Mouse (Mus musculus) frontal cortex, adult 2 months (tissue): Measurements from ENCODE around the gene Agtpbp1. TPM values are rescaled to one million over a fixed set of nuclear protein-coding genes. Genes with fewer than 3 reads are reported as not detected.
"Not testable (repeated sequence)": the region's sequence is repeated elsewhere in the genome, so short reads cannot be mapped to it uniquely, and the experiment has no call there.

Experiments
- DNase-seq, 2 experiments: peaks; one replicate each; pipeline ENCODE4 v3.0.0; 2022; ENCODE audit warnings: low spot score in 1 of 2; ENCODE audit errors: extremely low spot score in 1 of 2
- polyA plus RNA-seq: library from polyadenylated mRNA; depleted of rRNA; stranded (reverse); fragments of >200 nt; gene quantifications from 2 replicates; pipeline ENCODE4 v1.2.3, GENCODE M21; 2012; rRNA removed

The Agtpbp1 gene
- polyA plus RNA-seq, result 80.0 and 82.7 TPM in 2 replicates

GRCm38 (mm10) chr13:59584947-59585647, at the start of gene Agtpbp1, which contains the start of gene Naa35:
Gene Agtpbp1, minus strand, starts transcription at chr13:59585227.
Gene Naa35, plus strand, starts transcription at chr13:59585259.
- peak; percentile 98 to 100 for DNase-seq

- no peak for DNase-seq
Measured at GRCm38 (mm10) chr13:59634637-59635036, 49.6 kb upstream of the Agtpbp1 start.

DNA sequence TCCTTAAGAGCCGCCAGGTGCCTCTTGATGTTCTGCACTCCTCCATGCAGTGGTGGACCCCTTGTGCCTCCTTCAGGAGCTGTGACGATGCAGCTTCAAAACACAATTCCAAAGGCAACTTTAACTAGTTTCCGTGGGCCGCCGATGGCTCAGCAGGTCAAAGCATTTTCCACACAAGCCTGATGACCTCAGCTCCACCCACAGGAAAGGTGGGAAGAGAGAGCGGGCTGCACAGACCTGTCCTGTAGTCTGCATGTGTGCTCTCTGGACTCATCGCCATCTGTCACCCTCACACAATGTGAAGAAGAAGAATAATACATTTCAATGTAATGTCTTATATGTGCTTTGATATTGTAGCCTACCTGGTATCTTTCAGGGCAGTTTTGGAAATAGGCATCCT, 41.7 kb upstream of the Agtpbp1 start:
- no peak for DNase-seq

DNA sequence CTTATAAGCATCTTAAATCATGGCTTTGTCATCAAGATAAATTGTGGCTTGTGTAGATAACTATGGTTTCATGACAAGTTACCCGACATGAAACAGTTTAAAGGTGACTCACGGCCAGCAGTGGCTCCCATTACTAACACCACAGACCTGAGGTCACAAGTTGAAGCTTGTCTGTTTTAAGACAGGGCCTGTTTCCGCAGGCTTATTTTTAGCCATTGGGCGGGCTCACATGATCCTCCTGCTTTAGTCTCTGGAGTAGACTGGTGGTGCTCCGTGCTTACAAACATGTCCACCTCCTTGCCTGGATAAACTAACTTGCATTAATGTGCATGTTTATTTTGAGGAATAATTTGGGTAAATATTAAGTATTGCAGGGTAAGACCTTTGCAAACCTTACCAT, 39.9 kb upstream of the Agtpbp1 start:
- no peak for DNase-seq

DNA sequence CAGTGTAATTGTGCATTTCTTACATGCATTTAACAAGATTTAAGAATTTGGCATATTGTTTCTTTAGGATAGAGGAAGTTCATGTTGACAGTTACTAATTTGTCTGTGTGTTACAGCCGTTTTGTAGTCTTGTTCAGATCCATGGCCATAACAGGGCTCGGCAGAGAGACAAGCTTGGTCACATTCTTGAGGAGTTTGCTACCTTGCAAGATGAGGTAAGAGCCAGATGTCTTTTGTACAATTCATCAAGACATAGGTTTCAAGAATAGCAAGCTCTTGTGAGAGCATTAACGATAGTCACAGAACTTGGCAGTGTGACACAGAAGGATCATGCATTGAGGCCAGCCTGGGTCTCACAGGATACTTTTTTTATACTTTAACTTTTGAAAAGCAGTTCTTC, 39.4 kb upstream of the Agtpbp1 start:
- no peak for DNase-seq

DNA sequence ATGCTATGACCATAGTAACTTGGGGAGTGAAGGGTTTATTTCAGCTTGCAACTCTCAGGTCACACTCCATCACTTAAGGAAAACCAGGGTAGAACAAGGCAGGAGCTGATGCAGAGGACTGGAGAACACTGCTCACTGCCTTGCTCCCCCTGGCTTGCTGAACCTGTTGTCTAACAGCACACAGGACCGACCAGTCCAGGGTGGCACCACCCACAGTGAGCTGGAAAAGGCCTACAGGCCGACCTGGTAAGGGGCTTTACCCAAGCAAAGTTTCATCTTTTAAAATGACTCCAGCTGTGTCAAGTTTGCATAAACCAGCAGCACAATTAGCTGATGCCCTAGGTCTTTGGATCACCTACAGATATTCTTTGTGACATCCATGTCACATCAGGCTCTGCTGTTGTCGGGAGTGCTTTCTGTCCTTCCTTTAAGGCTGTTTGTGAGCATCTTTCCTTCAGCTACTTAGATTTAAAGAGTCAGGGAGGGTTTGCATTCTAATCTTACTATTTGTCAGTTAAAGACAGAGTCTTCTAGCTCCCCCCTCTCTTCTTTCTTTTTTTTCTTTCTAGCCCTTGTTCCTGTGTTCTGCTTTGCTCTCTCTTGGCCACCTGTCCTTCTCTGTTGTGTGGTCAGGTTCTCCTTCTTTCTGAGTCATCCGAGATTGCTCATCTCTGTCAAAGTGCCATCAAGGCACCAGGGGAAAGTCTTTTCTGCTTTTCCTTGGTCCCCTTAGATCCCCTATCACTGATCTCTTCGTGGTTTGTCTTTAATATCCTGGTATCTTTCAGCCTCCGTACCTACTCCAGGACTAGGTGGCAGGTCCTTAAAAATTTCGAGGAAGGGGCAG, 36.8 kb upstream of the Agtpbp1 start:
- no peak for DNase-seq

GRCm38 (mm10) chr13:59618463-59618862, 33.4 kb upstream of the Agtpbp1 start:
- no peak for DNase-seq

DNA sequence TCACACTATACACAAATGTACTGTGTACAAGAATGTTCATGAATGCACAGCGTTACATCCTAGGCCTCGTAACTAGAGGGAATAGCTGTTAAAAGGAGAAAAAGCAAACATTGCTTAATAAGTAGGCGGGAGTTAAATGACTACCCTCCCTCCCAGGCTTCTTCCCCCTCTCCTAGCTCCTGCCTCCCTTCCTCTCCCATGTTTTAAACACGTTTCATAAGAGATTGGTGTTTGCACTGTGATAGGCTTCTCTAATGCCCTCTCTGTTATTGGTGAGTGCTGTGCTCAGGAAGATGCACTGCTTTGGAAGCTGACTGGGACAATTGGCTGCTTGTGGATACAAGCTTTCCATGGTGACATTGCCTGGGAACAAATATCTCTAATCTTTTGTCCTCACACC, 30.5 kb upstream of the Agtpbp1 start:
- DNase-seq, result no peak

DNA sequence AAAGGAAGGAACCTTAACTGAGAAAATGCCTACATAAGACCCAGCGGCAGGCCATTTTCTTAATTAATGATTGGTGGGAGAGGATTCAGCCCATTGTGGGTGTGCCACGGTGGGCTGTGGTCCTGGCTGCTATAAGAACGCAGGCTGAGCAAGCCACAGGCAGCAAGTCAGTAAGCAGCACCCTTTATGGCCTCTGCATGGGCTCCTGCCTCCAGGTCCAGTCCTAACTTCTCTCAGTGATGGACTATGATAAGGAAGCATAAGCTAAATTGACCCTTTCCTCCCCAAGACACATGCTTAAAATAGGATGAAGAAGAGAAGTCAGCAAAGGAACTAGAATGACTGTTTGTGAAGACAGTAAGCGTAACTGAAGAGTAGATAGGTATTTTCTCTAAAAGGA, 30.1 kb upstream of the Agtpbp1 start:
- DNase-seq, result no peak

DNA sequence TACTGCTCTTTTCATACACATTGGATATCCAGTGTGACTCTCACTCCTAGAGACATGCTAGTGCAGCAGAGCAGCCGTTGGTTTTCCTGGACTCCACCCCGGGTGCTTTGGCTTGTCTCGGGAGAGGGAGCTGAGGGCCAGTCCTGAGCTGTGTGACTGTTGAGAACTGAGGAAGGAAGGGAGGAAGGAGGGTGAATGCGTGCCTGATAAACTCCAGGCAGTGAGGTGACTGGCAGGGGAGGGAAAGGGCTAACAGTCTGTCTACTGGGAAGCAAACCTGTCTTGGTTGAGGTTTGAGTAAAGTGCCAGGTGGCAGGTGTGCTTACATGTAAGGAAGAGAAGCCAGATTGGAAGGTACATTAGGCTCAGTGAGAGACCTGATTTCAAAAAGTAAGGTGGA, 28.8 kb upstream of the Agtpbp1 start:
- DNase-seq, result no peak

DNA sequence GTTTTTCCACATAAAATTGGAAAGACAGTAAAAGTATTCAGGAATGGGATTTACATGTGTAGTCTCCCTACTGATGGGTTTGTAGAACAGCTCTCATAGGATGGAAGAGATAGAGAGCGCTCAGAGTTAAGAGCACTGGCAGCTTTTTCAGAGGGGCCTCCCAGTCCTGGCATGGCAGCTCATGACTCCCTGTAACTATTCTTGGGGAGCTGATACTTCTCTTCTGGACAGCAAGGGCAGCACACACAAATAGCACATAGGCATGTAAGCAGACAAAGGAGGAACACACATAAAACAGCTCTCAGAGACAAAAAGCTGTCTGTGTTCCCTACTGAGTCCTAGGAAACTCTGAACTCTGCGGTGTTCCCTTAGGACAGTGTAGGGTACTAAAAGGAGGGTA, 25.4 kb upstream of the Agtpbp1 start:
- DNase-seq, result no peak

GRCm38 (mm10) chr13:59609885-59610284, 24.9 kb upstream of the Agtpbp1 start:
- DNase-seq, result no peak

DNA sequence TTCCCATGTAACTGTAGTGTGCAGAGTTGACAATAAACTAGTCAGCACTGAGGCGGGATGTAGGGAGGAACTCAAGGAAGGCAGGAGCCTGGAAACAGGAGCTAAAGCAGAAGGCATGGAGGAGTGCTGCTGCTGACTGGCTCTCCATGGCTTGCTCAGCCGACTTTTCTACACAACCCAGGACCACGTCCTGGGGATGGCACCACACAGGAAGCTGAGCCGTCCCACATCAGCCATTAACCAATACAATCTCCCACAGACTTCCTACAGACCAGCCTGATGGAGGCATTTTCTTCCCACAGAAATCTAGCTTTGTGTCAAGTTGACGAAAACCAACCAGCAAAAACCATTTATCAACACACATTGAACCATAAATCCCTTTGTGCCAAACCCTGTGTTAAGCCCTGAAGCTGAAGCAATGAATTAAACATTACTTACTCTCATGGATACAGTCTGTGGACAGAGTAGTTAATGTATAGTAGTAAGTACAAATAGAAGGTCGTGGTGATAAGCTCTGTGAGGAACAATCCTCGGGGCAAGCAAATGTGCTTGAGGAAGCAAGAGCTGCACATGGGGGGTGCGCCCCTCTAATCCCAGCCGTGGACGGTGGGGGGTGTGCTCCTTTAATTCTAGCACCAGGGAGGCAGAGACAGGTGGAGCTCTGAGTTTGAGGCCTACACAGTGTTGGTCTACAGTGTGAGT, 20.3 kb upstream of the Agtpbp1 start:
- no peak for DNase-seq

DNA sequence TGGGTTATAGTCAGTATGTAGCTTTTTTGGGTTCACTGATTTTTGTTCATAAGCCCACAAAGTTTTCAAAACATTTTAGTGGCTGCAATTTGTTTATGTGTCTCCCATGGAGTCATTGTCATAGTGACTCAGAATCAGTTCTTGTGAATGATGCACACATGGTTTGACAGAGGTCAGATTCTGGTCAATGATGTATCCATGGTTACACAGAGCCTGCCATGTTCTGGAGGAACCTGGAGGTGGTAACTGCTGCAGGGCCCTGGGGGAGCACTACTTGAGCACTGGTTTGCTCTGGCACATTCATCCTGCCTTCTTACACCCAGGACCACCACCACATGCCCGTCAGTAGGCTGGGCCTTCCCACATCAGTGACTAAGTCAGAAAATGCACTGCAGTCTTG, 19.5 kb upstream of the Agtpbp1 start:
- no peak for DNase-seq

GRCm38 (mm10) chr13:59603096-59603495, 18.1 kb upstream of the Agtpbp1 start:
- no peak for DNase-seq

GRCm38 (mm10) chr13:59592630-59593029, 7.6 kb upstream of the Agtpbp1 start:
- DNase-seq, result no peak

DNA sequence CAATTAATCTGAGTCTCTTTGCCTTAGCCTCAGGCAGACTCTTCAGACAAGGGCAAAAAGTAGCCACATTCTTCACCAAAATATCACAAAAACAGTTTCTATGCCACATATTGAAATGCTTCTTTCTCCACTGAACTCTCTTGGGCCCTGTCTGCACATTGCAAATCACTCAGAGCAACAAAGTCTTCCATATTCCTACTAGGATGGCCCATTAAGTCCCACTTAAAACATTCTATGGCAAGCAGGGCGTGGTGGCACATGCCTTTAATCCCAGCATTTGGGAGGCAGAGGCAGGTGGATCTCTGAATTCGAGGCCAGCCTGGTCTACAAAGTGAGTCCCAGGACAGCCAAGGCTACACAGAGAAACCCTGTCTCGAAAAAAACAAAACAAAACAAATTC, 7.0 kb upstream of the Agtpbp1 start:
- DNase-seq, result not testable (repeated sequence)

- DNase-seq, result no peak
Measured at GRCm38 (mm10) chr13:59590691-59591090, 5.7 kb upstream of the Agtpbp1 start.

- no peak for DNase-seq
Measured at GRCm38 (mm10) chr13:59589672-59590071, 4.6 kb upstream of the Agtpbp1 start.

- DNase-seq, result no peak
Measured at GRCm38 (mm10) chr13:59587201-59587600, 2.2 kb upstream of the Agtpbp1 start.

- DNase-seq, result peak in 1 of 2 experiments; percentile 20
Measured at GRCm38 (mm10) chr13:59585648-59586005, 600 bp upstream of the Agtpbp1 start.
